Mouse (Mus musculus) liver, adult 2 months (tissue): Measurements from ENCODE around the gene Tesmin.

Source experiments
- CTCF ChIP-seq: fragments of 200-500 bp; IDR thresholded peaks from 2 replicates; pipeline ENCODE4 v1.5.1; 2011; ENCODE audit warnings: low read depth, low read length, control low read depth
- POLR2A ChIP-seq: fragments of 200-500 bp; IDR thresholded peaks from 2 replicates; pipeline ENCODE4 v1.6.1; 2011; ENCODE audit warnings: low read length, control low read depth; ENCODE audit not compliant: insufficient read depth; ENCODE audit errors: extremely low read depth

DNA sequence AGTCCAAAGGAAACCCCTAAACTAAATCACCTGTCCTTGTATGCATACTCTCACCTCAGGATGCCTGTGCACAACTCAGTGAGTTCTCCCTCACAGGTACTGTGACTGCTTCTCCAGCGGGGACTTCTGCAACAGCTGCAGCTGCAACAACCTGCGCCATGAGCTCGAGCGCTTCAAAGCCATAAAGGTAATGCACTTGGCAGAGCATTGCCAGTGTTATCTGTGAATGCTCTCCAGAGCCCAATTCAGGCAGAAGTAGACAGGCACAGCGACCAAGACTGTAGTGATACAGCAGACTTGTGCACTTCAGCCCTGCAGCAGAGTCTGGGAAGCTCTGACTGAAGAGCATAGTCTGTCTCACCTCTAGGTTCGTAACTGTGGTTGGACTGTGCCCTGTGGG lies 13.7 kb downstream of the Tesmin start:
- TF ChIP-seq CTCF (no peak), POLR2A (no peak)
